Mouse (Mus musculus) hindbrain, postnatal 0 days (tissue): ENCODE measurements around the gene Smap2. TPM values are rescaled to one million over a fixed set of nuclear protein-coding genes. Genes with fewer than 3 reads are reported as not detected.
A peak's percentile ranks its signal among the peaks of the same experiment; 100 is the strongest.

Experiments
- ATAC-seq: fragments of 200-750 bp; cut with Nextera tagmentation; 2 replicates; pipeline ENCODE4 v1.8.0; 2017; ENCODE audit warnings: mild to moderate bottlenecking, moderate TSS enrichment, moderate library complexity
- DNase-seq: peaks from one replicate; pipeline ENCODE4 v3.0.0-alpha.2; 2015; ENCODE audit warnings: low spot score
- H3K27ac ChIP-seq: fragments of 300-500 bp; sonication (generic); 2 replicates; pipeline ENCODE4 v1.5.1; 2014; ENCODE audit warnings: mild to moderate bottlenecking
- H3K27me3 ChIP-seq: fragments of 300-500 bp; sonication (generic); 2 replicates; pipeline ENCODE4 v1.6.1; 2014; ENCODE audit warnings: low read length, mixed read lengths; ENCODE audit not compliant: insufficient read depth
- H3K36me3 ChIP-seq: fragments of 300-500 bp; sonication (generic); 2 replicates; pipeline ENCODE4 v1.6.1; 2014; ENCODE audit warnings: low read length, mixed read lengths; ENCODE audit not compliant: insufficient read depth
- H3K4me1 ChIP-seq: fragments of 300-500 bp; sonication (generic); 2 replicates; pipeline ENCODE4 v1.6.1; 2014; ENCODE audit warnings: antibody characterized with exemption, low read length, mixed read lengths; ENCODE audit not compliant: insufficient read depth
- H3K4me2 ChIP-seq: fragments of 300-500 bp; sonication (generic); 2 replicates; pipeline ENCODE4 v1.6.1; 2014; ENCODE audit warnings: low read depth, mild to moderate bottlenecking, low read length, moderate library complexity, mixed read lengths
- H3K4me3 ChIP-seq: fragments of 300-500 bp; sonication (generic); 2 replicates; pipeline ENCODE4 v1.5.1; 2014; ENCODE audit warnings: low read length
- H3K9ac ChIP-seq: fragments of 300-500 bp; sonication (generic); replicated peaks from 2 replicates; pipeline ENCODE4 v1.6.1; 2014; ENCODE audit warnings: mild to moderate bottlenecking, low read length, moderate library complexity, mixed read lengths
- H3K9me3 ChIP-seq: fragments of 300-500 bp; sonication (generic); 2 replicates; pipeline ENCODE4 v1.6.1; 2016; ENCODE audit warnings: low read length, mixed read lengths
- CTCF ChIP-seq: IDR thresholded peaks from 2 replicates; pipeline ENCODE4 v1.5.1; 2016; ENCODE audit warnings: antibody characterized with exemption, control low read depth, low read depth
- WGBS: fragments of 180-500 bp; shearing (Covaris S2); extraction: QIAGEN DNeasy Blood & Tissue Kit; methylation state at CpG from one replicate; pipeline ENCODE4 v1.1.7; 2014; 5-methylcytosine and 5-hydroxymethylcytosine counted together
- polyA plus RNA-seq: library from polyadenylated mRNA; unstranded; fragments of >200 nt; fragmentation: Nextera tagmentation; extraction: Ambion mirVana; gene quantifications from 2 replicates; pipeline ENCODE4 v1.2.1, GENCODE M21; 2015
- total RNA-seq: library from RNA; depleted of rRNA; stranded (reverse); fragments of >200 nt; gene quantifications from 2 replicates; pipeline ENCODE4 v1.2.3, GENCODE M21; 2014

Smap2 gene
- total and polyA plus RNA-seq, 2 experiments from 2014 or later = 42.0 to 79.8 TPM

- no peak for DNase-seq
- no peak overlapping the region for H3K4me3 ChIP-seq
- no peak for TF ChIP-seq CTCF
- no peak overlapping the region for H3K27ac ChIP-seq
- peaks cover 5% of the 10 kb centered on the region for H3K36me3 ChIP-seq
- H3K4me2 ChIP-seq = no peak overlapping the region
- H3K4me1 ChIP-seq = no peaks in the 10 kb centered on the region
- no peaks in the 10 kb centered on the region for H3K27me3 ChIP-seq
- 85% methylated on average over 4 of the region's 4 CpGs for WGBS
- no peak for ATAC-seq
- H3K9ac ChIP-seq = no peak overlapping the region
- no peaks in the 10 kb centered on the region for H3K9me3 ChIP-seq
Observed at GRCm38 (mm10) chr4:120987319-120987718, 29.7 kb downstream of the Smap2 start.

DNA sequence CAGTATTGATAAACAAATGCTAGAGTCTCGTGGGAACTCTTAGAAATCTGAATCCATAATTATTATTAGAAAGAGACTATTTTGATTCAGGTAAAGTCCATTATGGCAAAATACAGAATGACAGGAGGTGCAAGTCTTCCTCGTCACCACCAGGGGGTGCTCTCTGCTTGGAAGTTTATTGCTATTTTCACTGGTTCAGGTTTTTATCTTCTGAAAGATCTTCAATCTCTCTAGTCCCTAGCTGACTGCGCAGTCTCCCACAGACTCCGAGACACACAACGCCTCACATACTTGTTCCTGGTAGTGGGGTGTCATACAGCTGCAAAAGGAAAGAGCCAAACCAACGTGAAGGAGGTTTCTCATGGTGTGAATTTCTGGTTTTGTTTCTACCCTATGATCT lies 30.6 kb downstream of the Smap2 start:
- Histone ChIP-seq H3K9ac (no peak overlapping the region), H3K4me3 (no peak overlapping the region), H3K9me3 (no peaks in the 10 kb centered on the region), H3K36me3 (peaks cover 5% of the 10 kb centered on the region), H3K4me1 (no peaks in the 10 kb centered on the region), H3K27me3 (no peaks in the 10 kb centered on the region), H3K27ac (no peak overlapping the region), H3K4me2 (no peak overlapping the region)
- DNase-seq = peak; percentile 80
- WGBS = 18% methylated on average over 6 of the region's 6 CpGs
- peak; percentile 91 for TF ChIP-seq CTCF
- ATAC-seq = 0 out of 2 replicates have a peak, but pooled peaks have one; percentile 66

DNA sequence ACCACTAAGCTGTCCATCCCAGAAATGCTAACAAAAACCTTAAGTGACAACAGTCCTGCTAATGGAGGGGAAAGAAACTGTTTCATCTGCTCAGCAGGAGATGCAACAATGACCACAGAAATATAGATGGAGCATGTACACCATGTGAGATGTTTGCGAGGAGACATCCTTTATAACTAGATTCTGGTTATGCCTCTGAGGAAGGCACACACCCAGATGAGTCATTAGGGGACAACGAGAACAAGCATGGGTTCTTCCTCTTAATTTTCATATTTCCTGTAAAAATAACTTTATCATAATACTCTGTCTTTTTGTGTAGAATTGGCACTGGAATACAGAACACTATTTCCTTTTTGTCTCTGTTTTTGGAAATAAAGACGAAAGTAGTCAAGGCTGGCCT lies 38.8 kb downstream of the Smap2 start:
- ATAC-seq (no peak), DNase-seq (no peak)
- WGBS = 90% methylated on average over 3 of the region's 3 CpGs
- peaks cover 31% of the 10 kb centered on the region for H3K36me3 ChIP-seq
- no peak overlapping the region for H3K27ac ChIP-seq
- no peak overlapping the region for H3K9ac ChIP-seq
- H3K4me2 ChIP-seq = no peak overlapping the region
- no peaks in the 10 kb centered on the region for H3K4me1 ChIP-seq
- no peaks in the 10 kb centered on the region for H3K27me3 ChIP-seq
- H3K9me3 ChIP-seq = no peaks in the 10 kb centered on the region
- TF ChIP-seq CTCF = no peak
- no peak overlapping the region for H3K4me3 ChIP-seq

DNA sequence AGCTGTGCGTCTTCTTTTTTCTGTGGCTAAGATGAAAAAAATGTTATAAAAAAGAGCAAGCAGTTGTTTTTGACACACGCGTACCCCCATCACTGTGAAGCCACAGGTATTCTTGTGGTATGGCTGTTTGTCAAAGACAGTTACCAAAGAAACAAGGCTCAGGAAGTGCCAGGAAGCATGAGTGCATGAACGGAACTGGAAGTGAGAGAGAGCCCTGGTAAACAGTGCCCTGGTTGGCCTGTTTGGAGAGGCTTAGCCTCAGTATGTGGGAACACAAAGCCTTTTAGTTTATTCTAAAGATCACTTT lies 41.7 kb downstream of the Smap2 start:
- peaks cover 43% of the 10 kb centered on the region for H3K36me3 ChIP-seq

GRCm38 (mm10) chr4:120974711-120975427 lies 42.2 kb downstream of the Smap2 start:
- Histone ChIP-seq H3K4me1 (no peaks in the 10 kb centered on the region), H3K4me3 (no peak overlapping the region), H3K9me3 (no peaks in the 10 kb centered on the region), H3K9ac (no peak overlapping the region), H3K27me3 (no peaks in the 10 kb centered on the region), H3K4me2 (no peak overlapping the region), H3K36me3 (peaks cover 39% of the 10 kb centered on the region), H3K27ac (no peak overlapping the region)
- TF ChIP-seq CTCF = no peak
- ATAC-seq (no peak), DNase-seq (no peak)
- WGBS = 84% methylated on average over 11 of the region's 11 CpGs

More for the DNA sequence above, 41.7 kb downstream of the Smap2 start:
- Histone ChIP-seq H3K9me3 (no peaks in the 10 kb centered on the region), H3K4me1 (no peaks in the 10 kb centered on the region), H3K4me3 (no peak overlapping the region), H3K4me2 (no peak overlapping the region), H3K9ac (no peak overlapping the region), H3K27me3 (no peaks in the 10 kb centered on the region), H3K27ac (no peak overlapping the region)
- ATAC-seq = no peak
- WGBS = 93% methylated on average over 4 of the region's 4 CpGs
- no peak for TF ChIP-seq CTCF
- no peak for DNase-seq

DNA sequence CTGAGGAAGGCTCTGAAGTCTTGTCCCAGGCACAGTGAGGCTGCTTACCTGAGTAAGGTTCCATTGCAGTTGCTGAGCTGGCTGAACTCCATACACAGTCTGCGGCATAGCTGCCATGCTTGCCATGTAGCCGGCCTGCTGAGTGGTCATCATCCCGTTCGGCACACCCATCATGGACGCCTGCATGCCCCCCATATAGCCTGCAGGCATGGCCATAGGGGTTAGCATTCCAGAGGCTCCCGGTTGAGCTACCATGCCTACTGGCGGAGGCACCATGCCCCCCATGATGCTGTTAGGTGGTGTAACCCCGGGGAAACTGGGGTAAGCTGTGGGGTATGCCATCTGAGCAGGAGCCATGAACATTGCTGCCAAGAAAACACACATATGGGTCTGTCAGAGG lies 45.2 kb downstream of the Smap2 start:
- 88% methylated on average over 8 of the region's 8 CpGs for WGBS
- peaks cover 53% of the 10 kb centered on the region for H3K36me3 ChIP-seq

GRCm38 (mm10) chr4:120969382-120970146 lies 47.5 kb downstream of the Smap2 start:
- ATAC-seq = peak; percentile 72; the same call in 1 of the 2 replicates

More for the DNA sequence above, 45.2 kb downstream of the Smap2 start:
- Histone ChIP-seq H3K4me3 (no peak overlapping the region), H3K9ac (no peak overlapping the region), H3K4me1 (no peaks in the 10 kb centered on the region), H3K27ac (no peak overlapping the region), H3K9me3 (no peaks in the 10 kb centered on the region), H3K27me3 (no peaks in the 10 kb centered on the region), H3K4me2 (no peak overlapping the region)
- ATAC-seq (no peak), DNase-seq (no peak)
- TF ChIP-seq CTCF = no peak

More at GRCm38 (mm10) chr4:120969382-120970146, 47.5 kb downstream of the Smap2 start:
- H3K27me3 ChIP-seq = no peaks in the 10 kb centered on the region
- 84% methylated on average over 5 of the region's 5 CpGs for WGBS
- no peak overlapping the region for H3K27ac ChIP-seq
- H3K36me3 ChIP-seq = peaks cover 44% of the 10 kb centered on the region
- TF ChIP-seq CTCF = peak; percentile 74
- H3K9ac ChIP-seq = no peak overlapping the region
- no peaks in the 10 kb centered on the region for H3K9me3 ChIP-seq
- H3K4me3 ChIP-seq = no peak overlapping the region
- DNase-seq = peak; percentile 66
- H3K4me2 ChIP-seq = no peak overlapping the region
- H3K4me1 ChIP-seq = no peaks in the 10 kb centered on the region
